Mouse (Mus musculus) lung, adult 10 weeks (tissue): ENCODE data around the gene BC035044. TPM values are rescaled to one million over a fixed set of nuclear protein-coding genes. Genes with fewer than 3 reads are reported as not detected.

ENCODE experiments used
- polyA plus RNA-seq: library from polyadenylated mRNA; stranded (reverse); fragments of 350-450 nt; fragmentation: Illumina TruSeq; extraction: RNeasy Lipid Tissue Mini Kit (QIAGEN cat#74804); gene quantifications from one replicate; pipeline ENCODE4 v1.2.3, GENCODE M21; 2014; ENCODE audit warnings: low read depth, low replicate concordance; ENCODE audit not compliant: insufficient read depth

Gene BC035044
- polyA plus RNA-seq, result 4.2 TPM

DNA sequence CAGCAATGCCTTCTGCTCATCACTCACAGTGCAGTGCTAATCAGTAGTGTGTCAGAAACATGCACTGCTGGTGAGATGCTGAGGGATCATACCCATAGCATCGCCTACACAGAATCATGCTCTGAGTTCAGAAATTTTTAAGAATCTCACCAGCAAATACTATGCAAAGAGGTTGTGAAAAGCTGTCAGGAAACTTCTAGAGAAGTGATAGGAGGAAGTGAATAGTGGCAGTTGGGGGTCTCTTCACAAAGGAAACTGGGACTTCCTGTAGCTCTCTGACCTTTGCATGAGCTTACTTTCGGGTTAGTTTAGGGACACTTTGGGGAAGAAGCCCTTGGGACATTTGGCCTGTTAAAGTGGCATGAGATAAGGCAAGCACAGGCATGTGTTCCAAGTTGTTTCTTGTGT is at the start of gene BC035044:
TSS of gene BC035044 (minus strand) at position 179 of the 408 bp plus-strand sequence.

GRCm38 (mm10) chr6:128934081-128934480 is 43.2 kb upstream of the BC035044 start, which contains the start of gene Clec2g:
Clec2g (plus strand) TSS chr6:128934381.

DNA sequence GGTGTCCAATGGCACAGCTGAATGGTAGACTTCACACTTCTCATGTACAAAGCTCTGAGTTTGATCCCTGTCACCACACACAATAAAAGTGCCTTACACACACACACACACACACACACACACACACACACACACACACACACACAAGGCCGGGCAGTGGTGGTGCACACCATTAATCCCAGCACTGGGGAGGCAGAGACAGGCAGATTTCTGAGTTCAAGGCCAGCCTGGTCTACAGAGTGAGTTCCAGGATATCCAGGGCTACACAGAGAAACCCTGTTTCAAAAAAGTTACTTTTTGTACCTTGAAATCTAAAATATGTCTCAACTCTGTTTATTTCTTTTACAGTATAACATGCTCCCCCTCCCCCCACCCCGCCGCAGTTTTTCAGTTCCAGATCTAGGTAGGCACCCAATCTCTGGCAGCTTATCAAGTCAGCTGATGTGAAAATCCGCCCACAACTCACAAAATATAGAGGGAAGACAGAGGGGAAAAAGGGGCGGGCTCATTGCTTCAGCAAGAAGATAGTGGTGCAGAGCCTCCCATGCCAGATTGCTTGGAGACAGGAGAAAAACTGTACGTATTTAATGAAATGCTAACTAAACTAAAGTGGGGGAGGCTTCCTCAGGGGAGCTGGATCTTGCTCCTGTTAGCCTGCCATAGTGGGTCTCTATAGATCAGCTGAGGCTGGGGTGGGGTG is 3.7 kb downstream of the BC035044 start, which contains the start of gene Clec2i:
TSS of gene Clec2i (plus strand) at position 498 of the 700 bp plus-strand sequence.

GRCm38 (mm10) chr6:128826132-128826531 is 64.8 kb downstream of the BC035044 start, which contains the start of the genes Gm44511 and Klrb1b:
Gm44511 (minus strand) TSS chr6:128826315.
Klrb1b (minus strand) TSS chr6:128826331.

Other genes with a start within 250 kb of the BC035044 start
- gene Clec2h, start 228.7 kb downstream of the BC035044 start, polyA plus RNA-seq, result not detected
- gene Klrb1, start 168.1 kb downstream of the BC035044 start, polyA plus RNA-seq, result not detected
- gene Klrb1c, start 101.9 kb downstream of the BC035044 start, polyA plus RNA-seq, result 7.1 TPM
- gene Gm44511, start 64.8 kb downstream of the BC035044 start, polyA plus RNA-seq, result not detected
- 5.0 TPM for gene Klrb1b, start 64.8 kb downstream of the BC035044 start, polyA plus RNA-seq
- gene Clec2i, start 3.5 kb downstream of the BC035044 start, polyA plus RNA-seq, result 3.0 TPM
- not detected for gene Clec2g, start 43.3 kb upstream of the BC035044 start, polyA plus RNA-seq
- gene Klrb1f, start 154.8 kb upstream of the BC035044 start, polyA plus RNA-seq, result 0.86 TPM
- not detected for gene Clec2e, start 209.8 kb upstream of the BC035044 start, polyA plus RNA-seq